Mouse (Mus musculus) cortical plate, adult 2 months (tissue): Measurements from ENCODE around the gene Daam2. TPM values are rescaled to one million over a fixed set of nuclear protein-coding genes. Genes with fewer than 3 reads are reported as not detected.
"Not testable (repeated sequence)": the region's sequence is repeated elsewhere in the genome, so short reads cannot be mapped to it uniquely, and the experiment has no call there.

ENCODE experiments used
- H3K27ac ChIP-seq: fragments of 200-500 bp; 2 replicates; pipeline ENCODE4 v1.5.1; 2012; ENCODE audit warnings: low read length, control low read depth, inconsistent platforms; ENCODE audit not compliant: insufficient read depth
- H3K4me1 ChIP-seq: fragments of 200-500 bp; 2 replicates; pipeline ENCODE4 v1.6.1; 2011; ENCODE audit warnings: low read length; ENCODE audit not compliant: control insufficient read depth, insufficient read depth
- H3K4me3 ChIP-seq: fragments of 200-500 bp; 2 replicates; pipeline ENCODE4 v1.5.1; 2011; ENCODE audit warnings: mild to moderate bottlenecking, low read length, control low read depth; ENCODE audit not compliant: insufficient read depth
- CTCF ChIP-seq: fragments of 200-500 bp; IDR thresholded peaks from 2 replicates; pipeline ENCODE4 v1.5.1; 2011; ENCODE audit warnings: mild to moderate bottlenecking, control low read depth, low read length; ENCODE audit not compliant: insufficient read depth; ENCODE audit errors: extremely low read depth
- POLR2A ChIP-seq: fragments of 200-500 bp; IDR thresholded peaks from 2 replicates; pipeline ENCODE4 v1.6.1; 2011; ENCODE audit warnings: mild to moderate bottlenecking, low read length, control low read depth; ENCODE audit not compliant: insufficient read depth; ENCODE audit errors: extremely low read depth
- polyA plus RNA-seq: library from polyadenylated mRNA; depleted of rRNA; stranded (reverse); fragments of >200 nt; gene quantifications from 2 replicates; pipeline ENCODE4 v1.2.3, GENCODE M21; 2012

Gene Daam2
- polyA plus RNA-seq, 1 experiment: 38.3 TPM

- Histone ChIP-seq H3K4me1 (peaks cover 1% of the 10 kb centered on the region; the same call in 1 of the 2 replicates), H3K27ac (no peak overlapping the region), H3K4me3 (no peak overlapping the region)
- TF ChIP-seq CTCF (no peak), POLR2A (no peak)
Measured at GRCm38 (mm10) chr17:49464884-49465283, 99.3 kb downstream of the Daam2 start.

GRCm38 (mm10) chr17:49458386-49458785, 105.8 kb downstream of the Daam2 start:
- Histone ChIP-seq H3K4me3 (no peak overlapping the region), H3K4me1 (no peaks in the 10 kb centered on the region), H3K27ac (no peak overlapping the region)
- TF ChIP-seq CTCF (no peak), POLR2A (no peak)

GRCm38 (mm10) chr17:49457833-49458232, 106.3 kb downstream of the Daam2 start:
- H3K27ac ChIP-seq: no peak overlapping the region
- TF ChIP-seq POLR2A: no peak
- TF ChIP-seq CTCF: no peak
- no peaks in the 10 kb centered on the region for H3K4me1 ChIP-seq
- no peak overlapping the region for H3K4me3 ChIP-seq

GRCm38 (mm10) chr17:49456334-49456733, 107.8 kb downstream of the Daam2 start:
- H3K4me3 ChIP-seq: no peak overlapping the region
- TF ChIP-seq CTCF: no peak
- TF ChIP-seq POLR2A: no peak
- H3K27ac ChIP-seq: no peak overlapping the region
- H3K4me1 ChIP-seq: no peaks in the 10 kb centered on the region

- H3K4me3 ChIP-seq: no peak overlapping the region
- no peaks in the 10 kb centered on the region for H3K4me1 ChIP-seq
- TF ChIP-seq POLR2A (no peak), CTCF (no peak)
- no peak overlapping the region for H3K27ac ChIP-seq
Measured at GRCm38 (mm10) chr17:49450922-49451321, 113.2 kb downstream of the Daam2 start.

- no peak overlapping the region for H3K4me3 ChIP-seq
- TF ChIP-seq CTCF: no peak
- TF ChIP-seq POLR2A: no peak
- no peak overlapping the region for H3K27ac ChIP-seq
- H3K4me1 ChIP-seq: no peaks in the 10 kb centered on the region
Measured at GRCm38 (mm10) chr17:49449230-49449608, 114.9 kb downstream of the Daam2 start.

GRCm38 (mm10) chr17:49448570-49449229, 115.4 kb downstream of the Daam2 start:
- H3K4me1 ChIP-seq: no peaks in the 10 kb centered on the region
- no peak for TF ChIP-seq CTCF
- no peak for TF ChIP-seq POLR2A
- H3K4me3 ChIP-seq: no peak overlapping the region
- H3K27ac ChIP-seq: no peak overlapping the region

GRCm38 (mm10) chr17:49442841-49443240, 121.3 kb downstream of the Daam2 start:
- H3K4me1 ChIP-seq, H3K4me3 ChIP-seq, H3K27ac ChIP-seq: not testable (repeated sequence)

- H3K27ac ChIP-seq: no peak overlapping the region
- H3K4me1 ChIP-seq: no peaks in the 10 kb centered on the region
- no peak for TF ChIP-seq CTCF
- TF ChIP-seq POLR2A: no peak
- H3K4me3 ChIP-seq: no peak overlapping the region
Measured at GRCm38 (mm10) chr17:49440331-49441130, 123.6 kb downstream of the Daam2 start.

- no peak for TF ChIP-seq CTCF
- no peak for TF ChIP-seq POLR2A
- H3K27ac ChIP-seq: no peak overlapping the region
- no peaks in the 10 kb centered on the region for H3K4me1 ChIP-seq
Measured at GRCm38 (mm10) chr17:49439706-49440105, 124.4 kb downstream of the Daam2 start.

More at GRCm38 (mm10) chr17:49439706-49440105, 124.4 kb downstream of the Daam2 start:
- no peak overlapping the region for H3K4me3 ChIP-seq
